Mouse (Mus musculus) forebrain, embryonic 13.5 days (tissue): Measurements from ENCODE around the gene Kcne4. TPM values are rescaled to one million over a fixed set of nuclear protein-coding genes. Genes with fewer than 3 reads are reported as not detected.
A peak's percentile ranks its signal among the peaks of the same experiment; 100 is the strongest.

Experiments
- ATAC-seq: fragments of 200-750 bp; cut with Nextera tagmentation; 2 replicates; pipeline ENCODE4 v1.8.0; 2017
- H3K27ac ChIP-seq: fragments of 300-500 bp; sonication (generic); 2 replicates; pipeline ENCODE4 v1.5.1; 2015; ENCODE audit warnings: inconsistent platforms, mild to moderate bottlenecking, moderate library complexity
- H3K27me3 ChIP-seq: fragments of 300-500 bp; sonication (generic); 2 replicates; pipeline ENCODE4 v1.6.1; 2015; ENCODE audit warnings: mild to moderate bottlenecking, inconsistent platforms
- H3K36me3 ChIP-seq: fragments of 300-500 bp; sonication (generic); 2 replicates; pipeline ENCODE4 v1.6.1; 2015; ENCODE audit warnings: mild to moderate bottlenecking, inconsistent platforms; ENCODE audit not compliant: poor library complexity, severe bottlenecking
- H3K4me1 ChIP-seq: fragments of 300-500 bp; sonication (generic); 2 replicates; pipeline ENCODE4 v1.6.1; 2015; ENCODE audit warnings: inconsistent platforms
- H3K4me2 ChIP-seq: fragments of 300-500 bp; sonication (generic); 2 replicates; pipeline ENCODE4 v1.6.1; 2015; ENCODE audit warnings: inconsistent platforms, mild to moderate bottlenecking, moderate library complexity
- H3K4me3 ChIP-seq: fragments of 300-500 bp; sonication (generic); 2 replicates; pipeline ENCODE4 v1.5.1; 2015; ENCODE audit warnings: mild to moderate bottlenecking, inconsistent platforms
- H3K9ac ChIP-seq: fragments of 300-500 bp; sonication (generic); 2 replicates; pipeline ENCODE4 v1.6.1; 2015; ENCODE audit warnings: mild to moderate bottlenecking, inconsistent platforms
- H3K9me3 ChIP-seq: fragments of 300-500 bp; sonication (generic); replicated peaks from 2 replicates; pipeline ENCODE4 v1.6.1; 2016; ENCODE audit warnings: inconsistent platforms
- WGBS: fragments of 180-500 bp; shearing (Covaris S2); methylation state at CpG from one replicate; pipeline ENCODE4 v1.1.7; 2015; 5-methylcytosine and 5-hydroxymethylcytosine counted together
- polyA plus RNA-seq: library from polyadenylated mRNA; unstranded; fragments of >200 nt; fragmentation: Nextera tagmentation; extraction: Ambion mirVana; gene quantifications from 2 replicates; pipeline ENCODE4 v1.2.1, GENCODE M21; 2015

The Kcne4 gene
- polyA plus RNA-seq, 1 experiment from 2014 or later: 0.71 TPM

DNA sequence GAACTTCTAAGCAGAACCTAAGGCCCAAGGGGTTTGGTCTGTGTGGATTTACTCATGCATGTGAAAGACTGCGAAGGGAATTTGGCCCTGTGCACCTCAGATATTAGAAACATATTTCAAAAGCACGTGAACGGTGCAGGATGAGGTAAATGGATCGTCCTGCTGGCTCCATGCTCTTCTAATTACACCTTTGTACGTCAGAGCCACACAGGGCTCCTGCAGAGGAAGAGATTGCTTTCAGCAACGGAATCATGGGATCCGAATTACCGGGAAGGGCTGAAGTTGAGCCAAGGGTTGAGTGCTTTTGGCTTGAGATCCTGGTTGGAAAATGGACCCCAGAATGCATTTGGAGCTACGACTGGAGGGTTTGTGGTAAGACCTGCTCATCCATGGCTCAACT lies 4.6 kb downstream of the Kcne4 start:
- Histone ChIP-seq H3K9ac (no peak overlapping the region), H3K27me3 (no peaks in the 10 kb centered on the region), H3K4me3 (no peak overlapping the region), H3K4me1 (peaks cover 24% of the 10 kb centered on the region), H3K27ac (no peak overlapping the region), H3K36me3 (no peaks in the 10 kb centered on the region), H3K9me3 (no peaks in the 10 kb centered on the region), H3K4me2 (no peak overlapping the region)
- 65% methylated on average over 9 of the region's 9 CpGs for WGBS
- no peak for ATAC-seq

DNA sequence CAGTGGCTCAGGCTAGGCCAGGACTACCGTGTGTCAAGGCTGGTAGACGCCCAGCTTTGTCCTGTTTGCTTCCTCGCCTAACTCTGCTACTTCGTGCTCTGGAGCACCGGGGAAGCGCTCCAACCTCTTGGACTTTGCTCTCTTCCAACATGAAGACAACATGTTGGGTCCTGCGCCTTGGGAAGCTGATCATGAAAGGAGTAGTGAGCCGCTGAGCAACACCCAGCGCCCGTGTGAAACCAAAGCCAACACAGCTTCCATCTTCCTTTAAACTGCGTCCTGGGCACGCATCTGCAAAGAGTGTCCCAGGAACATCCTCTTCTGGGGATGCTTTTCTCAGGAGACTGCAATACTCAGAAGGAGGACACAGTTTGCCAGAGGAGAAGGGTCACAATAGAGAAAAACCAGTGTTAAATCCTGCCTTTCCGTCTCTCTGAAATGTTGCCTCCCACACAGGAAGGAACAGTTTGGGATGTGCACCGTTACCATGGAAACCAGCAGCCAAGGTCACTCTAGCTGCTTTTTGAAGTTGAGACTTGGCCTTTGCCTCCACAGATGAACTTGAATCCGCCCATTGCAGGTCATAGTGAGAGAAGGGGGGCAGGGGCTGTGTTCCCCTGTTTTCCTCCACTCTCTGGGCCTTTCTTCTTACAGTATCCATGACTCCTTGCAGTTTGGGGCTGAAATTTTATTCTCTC lies 5.3 kb downstream of the Kcne4 start:
- Histone ChIP-seq H3K9ac (no peak overlapping the region), H3K27me3 (no peaks in the 10 kb centered on the region), H3K4me3 (no peak overlapping the region), H3K4me1 (peaks cover 24% of the 10 kb centered on the region), H3K27ac (no peak overlapping the region), H3K36me3 (no peaks in the 10 kb centered on the region), H3K9me3 (no peaks in the 10 kb centered on the region), H3K4me2 (no peak overlapping the region)
- WGBS: 88% methylated on average over 15 of the region's 15 CpGs
- ATAC-seq: no peak

DNA sequence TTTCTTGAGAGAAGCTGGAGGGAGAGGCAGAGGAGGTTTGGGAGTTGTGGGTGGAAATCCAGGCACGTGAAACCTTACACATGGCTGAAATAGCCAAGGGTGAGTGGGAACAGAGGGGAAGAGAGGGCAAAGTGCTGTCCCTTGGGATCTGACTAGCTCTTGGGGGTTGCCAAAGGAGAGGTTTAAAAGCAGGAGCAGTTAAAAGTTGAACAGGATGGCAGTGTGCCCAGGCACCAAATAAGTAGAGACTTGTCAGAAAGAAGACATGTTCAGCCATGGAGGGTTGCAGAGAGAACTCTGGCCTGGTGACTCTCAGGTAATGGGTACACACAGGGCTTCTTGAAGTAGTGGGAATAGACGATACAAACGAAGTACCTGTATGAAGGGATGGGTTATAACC lies 8.7 kb downstream of the Kcne4 start:
- no peak overlapping the region for H3K9ac ChIP-seq
- H3K4me2 ChIP-seq: no peak overlapping the region
- H3K4me3 ChIP-seq: no peak overlapping the region
- H3K9me3 ChIP-seq: no peaks in the 10 kb centered on the region
- 83% methylated on average over 3 of the region's 3 CpGs for WGBS
- H3K4me1 ChIP-seq: peaks cover 10% of the 10 kb centered on the region
- no peaks in the 10 kb centered on the region for H3K27me3 ChIP-seq
- no peaks in the 10 kb centered on the region for H3K36me3 ChIP-seq
- ATAC-seq: no peak
- H3K27ac ChIP-seq: no peak overlapping the region

DNA sequence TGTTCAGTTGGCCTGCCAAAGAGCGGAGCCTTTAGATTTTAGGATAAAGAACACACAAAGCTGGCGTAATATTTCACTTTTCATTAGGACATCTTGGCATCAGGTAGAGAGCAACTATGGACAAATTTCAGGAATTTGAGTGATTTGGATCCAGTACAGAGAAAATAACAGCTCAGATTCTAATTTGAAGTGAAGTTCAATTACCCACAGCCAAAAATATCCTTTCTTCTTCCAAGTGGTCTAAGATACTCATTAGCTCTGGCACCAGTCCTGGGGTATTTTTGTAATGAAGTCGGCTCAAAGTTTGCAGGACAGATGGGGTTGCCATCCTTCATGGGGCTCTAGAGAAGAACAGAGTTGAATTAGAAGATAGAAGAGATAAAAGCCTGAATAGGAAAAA lies 21.9 kb downstream of the Kcne4 start:
- Histone ChIP-seq H3K36me3 (no peaks in the 10 kb centered on the region), H3K4me1 (no peaks in the 10 kb centered on the region), H3K9ac (no peak overlapping the region), H3K27me3 (no peaks in the 10 kb centered on the region), H3K27ac (no peak overlapping the region), H3K4me2 (no peak overlapping the region), H3K9me3 (no peaks in the 10 kb centered on the region), H3K4me3 (no peak overlapping the region)
- 77% methylated on average over 3 of the region's 3 CpGs for WGBS
- no peak for ATAC-seq

DNA sequence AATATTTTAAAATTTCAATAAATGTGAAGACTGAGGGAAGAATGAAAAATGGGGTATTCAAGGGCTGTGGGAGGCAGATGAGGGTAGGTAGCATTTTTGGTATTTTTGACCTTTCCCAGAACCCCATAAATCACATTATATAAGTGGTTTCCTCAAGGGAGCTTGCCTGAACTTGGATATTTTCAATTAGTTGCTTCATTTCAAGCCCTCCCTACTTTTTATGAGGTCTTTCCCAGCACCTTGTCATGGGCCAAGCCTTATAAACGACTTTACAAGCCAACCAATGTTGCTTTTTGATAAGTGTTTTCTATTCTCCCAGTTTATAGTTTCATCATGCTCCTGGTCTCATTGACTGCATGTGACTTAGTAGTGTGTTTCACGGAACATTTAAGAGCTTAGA lies 24.2 kb downstream of the Kcne4 start:
- no peak for ATAC-seq
- H3K36me3 ChIP-seq: no peaks in the 10 kb centered on the region
- H3K27ac ChIP-seq: no peak overlapping the region
- no peaks in the 10 kb centered on the region for H3K4me1 ChIP-seq
- no peaks in the 10 kb centered on the region for H3K27me3 ChIP-seq
- no peak overlapping the region for H3K4me2 ChIP-seq
- no peak overlapping the region for H3K9ac ChIP-seq
- no peaks in the 10 kb centered on the region for H3K9me3 ChIP-seq
- WGBS: 73% methylated on average over 2 of the region's 2 CpGs
- H3K4me3 ChIP-seq: no peak overlapping the region

DNA sequence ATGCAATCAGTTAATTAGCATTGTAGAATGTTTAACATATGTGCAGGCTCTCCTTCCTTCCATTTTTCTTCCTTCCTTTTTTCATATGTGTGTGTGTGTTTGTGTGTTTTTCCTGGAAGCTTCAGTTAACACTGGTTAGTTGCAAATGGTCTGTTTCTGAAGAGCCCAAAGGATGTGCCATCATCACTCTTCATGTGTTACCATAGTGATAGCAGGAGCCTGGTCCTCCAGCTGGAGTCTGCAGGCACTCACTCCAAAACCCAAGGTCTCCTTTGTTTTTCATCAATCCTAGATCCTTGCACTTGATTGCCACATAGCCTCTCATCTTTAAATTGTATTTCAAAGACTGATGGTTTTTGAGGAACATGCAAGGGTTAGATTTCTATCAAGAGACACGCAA lies 29.1 kb downstream of the Kcne4 start:
- Histone ChIP-seq H3K4me3 (no peak overlapping the region), H3K36me3 (no peaks in the 10 kb centered on the region), H3K4me1 (no peaks in the 10 kb centered on the region), H3K9me3 (no peaks in the 10 kb centered on the region), H3K9ac (no peak overlapping the region), H3K4me2 (no peak overlapping the region), H3K27me3 (no peaks in the 10 kb centered on the region), H3K27ac (no peak overlapping the region)
- 95% methylated on average over 1 of the region's 1 CpGs for WGBS
- ATAC-seq: no peak

DNA sequence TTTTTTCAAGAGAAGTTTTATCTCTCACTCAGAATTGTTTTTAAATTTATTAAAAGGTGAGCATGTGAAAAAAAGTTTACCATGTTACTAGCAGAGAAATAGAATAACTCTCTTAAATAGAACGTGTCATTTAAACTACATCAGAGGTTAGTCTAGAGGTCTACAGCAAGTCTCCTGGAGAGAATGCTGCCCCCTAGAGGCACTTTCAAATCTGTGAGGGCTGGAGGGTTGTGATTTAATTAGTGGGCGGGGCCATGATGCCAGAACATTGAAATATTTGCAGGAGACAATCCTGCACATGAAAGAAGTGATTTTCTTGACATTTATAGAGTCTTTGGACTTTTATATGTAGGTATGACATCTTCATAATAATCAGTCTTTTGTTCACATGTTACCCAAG lies 29.9 kb downstream of the Kcne4 start:
- H3K9me3 ChIP-seq: no peaks in the 10 kb centered on the region
- H3K9ac ChIP-seq: no peak overlapping the region
- no peak overlapping the region for H3K4me2 ChIP-seq
- H3K4me3 ChIP-seq: no peak overlapping the region
- no peaks in the 10 kb centered on the region for H3K4me1 ChIP-seq
- H3K27me3 ChIP-seq: no peaks in the 10 kb centered on the region
- 44% methylated on average over 2 of the region's 2 CpGs for WGBS
- no peak overlapping the region for H3K27ac ChIP-seq
- no peaks in the 10 kb centered on the region for H3K36me3 ChIP-seq
- no peak for ATAC-seq

DNA sequence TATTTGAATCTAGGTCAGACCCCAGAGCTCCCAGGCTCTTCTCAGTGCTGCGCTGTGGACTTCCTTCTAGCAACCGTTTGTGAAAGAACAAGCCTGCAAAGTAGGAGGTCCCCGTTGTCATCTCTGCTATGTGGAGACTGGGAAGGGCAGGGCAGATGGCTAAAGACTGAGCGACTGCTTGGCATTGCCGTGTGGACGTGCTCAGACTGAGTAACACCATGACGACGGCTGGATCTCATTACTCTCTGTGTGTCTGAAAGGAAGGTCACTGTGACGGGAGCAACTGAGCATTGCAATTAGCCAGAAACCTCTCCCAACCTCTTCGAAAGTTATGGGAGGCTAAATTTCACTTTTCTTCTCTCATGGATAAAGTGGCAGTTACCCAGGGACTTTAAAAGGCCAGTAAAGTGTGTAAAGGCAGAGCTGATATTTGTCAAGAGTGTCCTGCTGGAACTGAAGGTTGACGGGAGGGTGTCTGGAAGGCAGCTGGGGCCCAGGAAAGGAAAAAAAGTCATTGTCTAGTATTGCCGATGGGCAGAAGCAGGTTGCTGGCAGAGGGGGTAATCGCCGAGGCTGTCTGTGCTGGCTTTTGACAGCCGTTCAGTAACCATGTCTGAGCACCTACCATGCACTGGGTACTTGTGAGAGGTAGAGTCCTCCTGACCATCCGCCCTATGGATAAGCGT lies 36.0 kb downstream of the Kcne4 start:
- no peaks in the 10 kb centered on the region for H3K27me3 ChIP-seq
- peak overlapping the region; percentile 61 for H3K27ac ChIP-seq
- no peak overlapping the region for H3K9ac ChIP-seq
- no peak overlapping the region for H3K4me3 ChIP-seq
- H3K9me3 ChIP-seq: no peaks in the 10 kb centered on the region
- ATAC-seq: peak; percentile 95
- H3K4me2 ChIP-seq: peak overlapping the region; percentile 25
- 50% methylated on average over 17 of the region's 17 CpGs for WGBS
- H3K4me1 ChIP-seq: peaks cover 14% of the 10 kb centered on the region
- no peaks in the 10 kb centered on the region for H3K36me3 ChIP-seq

DNA sequence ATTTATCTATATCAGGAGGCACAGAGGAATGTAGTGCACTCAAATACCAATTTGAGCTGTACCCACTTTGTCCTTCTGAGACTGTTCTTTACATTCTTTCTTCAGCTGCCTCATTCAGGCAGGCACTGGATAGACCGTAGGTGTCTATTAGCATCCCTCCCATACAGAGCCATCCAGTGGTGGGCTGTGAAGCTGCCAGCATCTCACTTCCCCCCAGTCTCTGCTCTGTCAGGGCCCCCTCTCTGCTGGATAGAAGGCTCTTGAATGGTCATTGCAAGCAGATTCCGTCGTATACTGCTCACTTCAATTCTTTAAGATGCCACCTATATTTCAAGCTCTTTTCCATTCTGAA lies 36.5 kb downstream of the Kcne4 start:
- Histone ChIP-seq H3K9me3 (no peaks in the 10 kb centered on the region), H3K4me3 (no peak overlapping the region), H3K36me3 (no peaks in the 10 kb centered on the region), H3K27me3 (no peaks in the 10 kb centered on the region), H3K4me2 (no peak overlapping the region; the same call in 1 of the 2 replicates), H3K4me1 (peaks cover 14% of the 10 kb centered on the region), H3K9ac (no peak overlapping the region), H3K27ac (peak overlapping the region; percentile 61; the same call in 1 of the 2 replicates)
- 86% methylated on average over 3 of the region's 3 CpGs for WGBS
- ATAC-seq: 0 out of 2 replicates have a peak, but pooled peaks have one; percentile 11

DNA sequence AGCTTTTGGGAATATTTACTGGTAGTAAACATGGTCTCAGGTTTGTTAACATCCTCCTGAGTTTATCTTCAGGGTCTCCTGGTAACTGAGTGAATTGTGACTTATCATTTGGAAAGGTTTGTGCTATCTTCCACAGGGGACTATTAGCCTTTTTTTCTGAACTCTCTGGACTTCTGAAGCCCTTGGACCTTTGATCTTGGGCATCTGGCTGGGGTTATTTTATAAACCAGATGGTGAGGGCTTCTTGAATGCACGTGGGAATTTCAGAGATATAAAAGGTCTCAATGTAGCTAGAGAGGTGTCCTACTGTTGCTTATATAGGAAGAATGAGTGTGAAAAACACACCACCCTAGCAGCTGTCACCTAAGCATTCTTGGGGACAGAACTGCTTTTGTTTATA lies 37.7 kb downstream of the Kcne4 start:
- Histone ChIP-seq H3K9me3 (no peaks in the 10 kb centered on the region), H3K27ac (no peak overlapping the region), H3K4me2 (no peak overlapping the region), H3K27me3 (no peaks in the 10 kb centered on the region), H3K4me3 (no peak overlapping the region), H3K36me3 (no peaks in the 10 kb centered on the region), H3K9ac (no peak overlapping the region), H3K4me1 (peaks cover 14% of the 10 kb centered on the region)
- 60% methylated on average over 1 of the region's 1 CpGs for WGBS
- ATAC-seq: no peak

DNA sequence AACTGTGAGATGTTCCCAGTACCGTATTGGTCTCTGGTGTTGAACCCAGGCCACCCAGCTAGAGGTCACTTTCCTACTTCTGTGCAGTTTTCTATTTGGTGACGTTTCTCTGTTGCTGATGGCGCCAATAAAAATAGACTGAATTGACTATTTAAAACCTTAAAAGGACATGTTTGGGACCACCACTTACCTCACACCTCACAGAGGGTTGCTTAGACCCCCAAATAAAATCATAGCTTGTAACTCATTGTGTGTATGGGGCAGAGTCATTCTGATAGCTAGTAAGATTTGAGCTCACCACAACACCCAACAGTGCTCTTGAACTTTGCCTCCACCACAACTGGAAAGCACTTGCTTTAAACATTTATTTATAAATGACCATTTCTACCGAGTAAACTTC lies 43.0 kb downstream of the Kcne4 start:
- WGBS: 88% methylated on average over 4 of the region's 4 CpGs

DNA sequence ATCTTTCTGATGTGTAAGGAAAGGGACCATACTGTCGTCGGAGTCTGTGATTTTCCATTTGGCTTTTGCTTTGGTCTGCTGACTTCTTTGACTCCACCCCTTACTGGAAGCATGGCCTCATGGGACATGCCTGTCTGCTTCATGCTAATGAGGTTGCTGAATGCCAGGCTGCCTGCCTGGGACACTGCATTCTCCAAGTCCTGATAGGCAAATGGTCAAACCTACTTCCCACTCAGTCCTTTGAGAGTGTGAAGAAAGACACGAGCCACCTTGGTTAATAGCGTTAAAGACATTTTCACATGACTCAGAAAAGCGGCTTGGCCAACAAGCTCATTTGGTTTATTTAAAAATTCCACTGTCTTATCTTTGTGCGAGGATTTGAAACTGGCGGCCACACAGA lies 43.5 kb downstream of the Kcne4 start:
- 85% methylated on average over 7 of the region's 7 CpGs for WGBS
- H3K4me3 ChIP-seq: no peak overlapping the region
- no peak overlapping the region for H3K27ac ChIP-seq
- H3K4me1 ChIP-seq: no peaks in the 10 kb centered on the region
- no peak overlapping the region for H3K4me2 ChIP-seq
- no peaks in the 10 kb centered on the region for H3K27me3 ChIP-seq
- no peaks in the 10 kb centered on the region for H3K36me3 ChIP-seq
- no peaks in the 10 kb centered on the region for H3K9me3 ChIP-seq
- H3K9ac ChIP-seq: no peak overlapping the region
- ATAC-seq: no peak

More for the DNA sequence above, 43.0 kb downstream of the Kcne4 start:
- Histone ChIP-seq H3K4me2 (no peak overlapping the region), H3K9ac (no peak overlapping the region), H3K36me3 (no peaks in the 10 kb centered on the region), H3K4me3 (no peak overlapping the region), H3K9me3 (no peaks in the 10 kb centered on the region), H3K4me1 (no peaks in the 10 kb centered on the region), H3K27me3 (no peaks in the 10 kb centered on the region), H3K27ac (no peak overlapping the region)
- no peak for ATAC-seq

DNA sequence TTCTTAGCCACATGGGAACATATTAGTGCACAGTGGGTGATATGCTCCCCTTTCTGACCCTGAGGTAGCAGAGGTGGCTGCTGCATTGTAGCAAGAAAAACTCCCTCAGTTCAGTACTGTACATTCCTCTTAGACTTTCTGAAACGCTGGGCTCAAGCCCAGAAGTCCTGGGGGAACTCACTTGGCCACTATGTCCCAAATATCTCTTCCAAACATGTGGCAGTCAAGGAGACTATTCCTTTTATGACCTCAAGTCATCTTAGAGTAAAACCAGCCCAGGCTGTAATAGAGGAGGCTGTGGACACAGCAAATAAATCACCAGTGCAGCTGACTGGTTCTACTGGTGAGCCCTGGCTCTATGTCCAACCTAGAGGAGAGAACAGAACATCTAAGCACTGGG lies 45.7 kb downstream of the Kcne4 start:
- Histone ChIP-seq H3K27ac (no peak overlapping the region), H3K4me2 (no peak overlapping the region), H3K36me3 (no peaks in the 10 kb centered on the region), H3K9me3 (no peaks in the 10 kb centered on the region), H3K4me1 (no peaks in the 10 kb centered on the region), H3K4me3 (no peak overlapping the region), H3K27me3 (no peaks in the 10 kb centered on the region), H3K9ac (no peak overlapping the region)
- WGBS: 59% methylated on average over 1 of the region's 1 CpGs
- no peak for ATAC-seq
